Mouse (Mus musculus): ENCODE measurements around the gene Dnajb8. TPM values are rescaled to one million over a fixed set of nuclear protein-coding genes. Genes with fewer than 3 reads are reported as not detected.

Dnajb8 gene
- total RNA-seq, 1 experiment from 2014 or later, result not detected

GRCm38 (mm10) chr6:88216199-88216598 is 5.9 kb upstream of the Dnajb8 start:
- ATAC-seq (replicated peaks; ENCODE audit: low read depth, poor library complexity, severe bottlenecking), result no peak

DNA sequence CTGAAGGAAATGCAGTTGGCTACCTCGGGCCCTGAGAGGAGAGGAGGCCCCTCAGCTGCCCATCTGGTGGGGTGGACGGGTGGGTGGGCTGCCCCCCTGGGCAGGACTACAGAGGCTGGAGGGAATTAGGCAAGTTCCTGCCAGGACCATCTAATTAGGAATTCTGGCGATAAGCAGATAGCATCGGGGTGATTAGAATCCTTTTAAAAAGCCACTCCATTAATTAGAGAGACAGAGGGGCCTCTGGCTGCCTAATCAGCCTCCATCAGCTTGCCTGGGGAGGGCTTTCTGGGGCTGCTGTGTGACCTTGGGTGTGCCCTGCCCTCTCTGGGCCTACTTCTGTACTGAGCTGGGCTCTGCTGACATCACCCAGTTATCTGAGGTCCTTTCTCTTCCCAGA is 3.0 kb upstream of the Dnajb8 start:
- no peak for ATAC-seq (replicated peaks; ENCODE audit: low read depth, poor library complexity, severe bottlenecking)

DNA sequence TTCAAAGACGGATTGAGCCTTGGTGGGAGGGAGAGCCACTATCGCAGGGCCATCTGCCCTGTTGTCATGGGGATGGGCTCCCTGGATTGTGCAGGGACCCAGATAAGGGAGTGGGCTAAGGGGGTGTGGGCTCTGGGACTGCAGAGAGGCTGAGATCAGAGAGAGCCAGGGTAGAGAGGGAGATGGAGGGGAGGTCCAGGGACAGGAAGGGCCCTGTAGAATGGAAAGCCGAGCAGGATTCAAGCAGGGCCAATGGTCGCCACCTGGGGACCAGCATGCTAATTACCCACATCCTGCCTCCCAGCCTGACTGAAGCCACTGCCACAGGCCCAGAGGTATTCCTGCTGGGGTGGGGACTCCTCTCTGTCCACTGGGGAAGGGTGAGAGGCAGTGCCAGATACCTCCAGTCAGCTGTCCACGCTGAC is 4.5 kb downstream of the Dnajb8 start:
- ATAC-seq (replicated peaks; ENCODE audit: low read depth, poor library complexity, severe bottlenecking), result peak; percentile 12; the same call in 1 of the 2 replicates

DNA sequence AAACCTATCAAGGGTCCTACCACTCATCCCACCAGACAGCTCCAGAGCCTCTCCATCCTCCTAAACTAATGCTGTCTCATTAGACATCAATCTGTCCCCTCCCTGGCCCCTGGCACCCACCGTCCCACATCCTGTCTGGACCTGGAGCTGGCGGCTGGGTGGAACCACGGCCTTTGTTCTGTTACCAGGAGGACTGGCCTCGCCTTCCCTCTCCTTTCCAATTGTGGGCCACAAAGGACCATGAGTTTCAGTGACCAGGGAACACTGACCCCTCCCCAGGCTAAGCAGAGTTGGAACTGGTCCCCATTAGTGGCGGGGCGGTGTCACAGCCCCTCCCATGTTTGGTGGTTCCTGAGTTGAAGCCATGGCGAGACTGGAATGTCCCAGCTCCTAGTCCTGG is 5.5 kb downstream of the Dnajb8 start:
- no peak for ATAC-seq (replicated peaks; ENCODE audit: low read depth, poor library complexity, severe bottlenecking)

DNA sequence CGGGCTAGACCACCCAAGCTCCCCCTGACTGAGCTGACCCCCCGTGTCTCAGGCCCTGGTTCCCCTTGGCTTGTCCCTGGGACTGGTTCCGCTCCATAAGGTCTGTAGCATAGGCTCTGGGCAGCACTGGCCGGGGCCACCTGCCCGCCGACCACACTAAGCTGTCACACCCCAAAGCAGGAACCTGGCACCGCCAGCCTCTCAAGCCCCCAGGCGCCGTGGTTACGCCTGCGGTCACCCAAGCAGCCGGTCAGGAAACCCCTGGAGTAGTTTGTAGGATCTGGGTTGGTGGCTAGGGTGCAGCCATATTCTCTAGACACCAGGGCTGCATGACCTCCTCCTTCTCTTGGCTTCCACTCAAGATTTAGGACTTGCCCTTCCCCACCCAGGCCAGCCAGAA is 7.2 kb downstream of the Dnajb8 start:
- peak; percentile 81 for ATAC-seq (replicated peaks; ENCODE audit: low read depth, poor library complexity, severe bottlenecking)

- ATAC-seq (replicated peaks; ENCODE audit: low read depth, poor library complexity, severe bottlenecking), result no peak
These were observed 9.8 kb downstream of the Dnajb8 start for GRCm38 (mm10) chr6:88231821-88232220.

DNA sequence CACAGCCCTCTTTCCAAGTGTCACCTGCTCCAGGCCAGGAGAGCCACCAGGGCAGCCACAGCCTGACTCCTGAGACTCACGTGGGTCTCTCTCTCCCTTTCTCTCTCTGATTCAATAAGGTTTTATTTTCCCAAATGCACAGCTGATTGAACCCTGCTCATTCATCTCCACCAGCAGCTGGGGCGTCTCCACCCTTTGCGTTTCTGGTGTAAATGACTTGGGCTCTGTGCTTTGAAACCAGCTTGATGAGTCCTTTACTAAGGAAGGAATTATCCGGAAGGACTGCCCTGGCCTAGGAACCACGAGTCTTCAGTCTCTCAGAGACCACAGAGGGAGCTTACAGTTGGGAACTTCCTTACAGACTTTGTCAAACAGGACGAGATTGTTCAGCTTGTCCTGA is 10.2 kb downstream of the Dnajb8 start:
- ATAC-seq (replicated peaks; ENCODE audit: low read depth, poor library complexity, severe bottlenecking), result no peak

DNA sequence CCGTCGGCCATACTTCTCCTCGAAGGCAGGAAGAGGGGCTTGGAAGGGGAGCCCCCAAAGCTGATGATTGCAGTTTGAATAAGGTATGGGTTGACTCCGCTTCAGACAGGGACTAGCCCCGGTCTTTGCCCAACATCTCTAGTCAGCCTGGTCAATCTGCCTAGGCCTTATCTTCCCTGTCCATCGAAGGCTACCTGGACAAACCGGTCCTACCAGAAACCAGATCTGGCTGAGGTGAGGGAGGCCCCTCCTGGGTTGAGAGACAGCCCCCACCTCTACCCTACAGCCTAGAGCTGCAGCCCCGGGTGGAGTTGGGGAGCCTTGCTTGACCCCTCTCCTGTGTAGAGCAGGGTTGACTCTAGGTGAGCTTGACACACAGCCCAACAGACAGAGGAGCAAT is 11.9 kb downstream of the Dnajb8 start:
- no peak for ATAC-seq (replicated peaks; ENCODE audit: low read depth, poor library complexity, severe bottlenecking)

DNA sequence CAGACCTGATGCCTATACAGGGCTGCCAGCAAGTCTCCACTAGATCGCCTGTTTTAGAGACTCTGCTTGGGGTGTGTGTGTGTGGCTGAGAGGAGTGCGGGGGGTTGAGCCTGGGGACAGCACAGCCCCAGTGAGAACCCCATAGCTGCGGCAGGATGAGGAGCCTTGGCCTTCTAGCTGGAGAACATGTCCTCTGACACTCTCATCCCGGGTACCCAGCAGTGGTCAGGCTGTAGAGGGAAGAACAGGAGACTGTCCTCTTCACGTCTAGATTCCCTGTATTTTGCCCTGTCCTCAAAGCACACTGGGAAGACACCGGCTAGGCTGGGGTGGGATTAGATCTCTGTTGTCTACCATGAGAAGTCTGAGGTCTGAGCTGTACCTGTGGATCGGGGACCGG is 13.4 kb downstream of the Dnajb8 start:
- no peak for ATAC-seq (replicated peaks; ENCODE audit: low read depth, poor library complexity, severe bottlenecking)

DNA sequence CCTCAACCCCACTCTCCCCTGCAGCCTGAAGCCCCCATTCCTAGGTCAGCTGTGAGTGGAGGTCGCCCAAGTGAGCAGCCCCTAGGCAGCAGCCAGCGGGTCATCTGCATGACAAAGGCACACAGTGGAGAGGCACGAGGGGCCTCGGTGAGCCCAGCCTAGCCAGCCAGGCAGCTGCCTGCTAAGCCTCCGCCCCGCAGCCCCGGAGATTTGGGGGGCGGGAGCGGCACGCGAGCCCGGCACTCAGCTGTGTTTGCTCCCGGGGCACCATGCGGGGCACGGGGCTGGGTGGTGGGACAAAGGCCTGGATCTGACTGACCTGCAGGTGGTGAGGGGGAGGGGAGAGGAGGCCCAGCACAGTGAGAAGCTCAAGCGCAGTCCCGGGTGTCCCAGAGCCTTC is 13.9 kb downstream of the Dnajb8 start:
- no peak for ATAC-seq (replicated peaks; ENCODE audit: low read depth, poor library complexity, severe bottlenecking)

DNA sequence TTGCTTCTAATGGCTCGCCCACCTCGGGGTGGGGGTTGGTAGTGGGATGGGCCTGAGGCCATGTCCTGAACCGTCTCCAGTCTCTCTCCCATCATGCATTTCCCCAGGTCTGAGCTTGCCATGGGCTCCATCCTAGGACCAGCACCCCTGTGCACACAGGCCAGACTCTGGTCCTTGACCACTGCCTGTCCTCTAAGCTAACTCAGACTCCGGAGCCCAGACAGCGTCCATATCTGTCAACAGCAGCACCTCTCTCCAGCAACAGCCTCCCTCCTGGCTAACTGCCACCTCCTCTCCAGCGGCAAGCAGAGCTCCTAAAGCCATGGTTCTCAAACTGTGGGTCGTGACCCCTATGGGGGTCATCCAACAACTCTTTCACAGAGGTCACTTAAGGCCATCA is 14.4 kb downstream of the Dnajb8 start:
- no peak; the same call in 1 of the 2 replicates for ATAC-seq (replicated peaks; ENCODE audit: low read depth, poor library complexity, severe bottlenecking)

- ATAC-seq (replicated peaks; ENCODE audit: low read depth, poor library complexity, severe bottlenecking), result peak; percentile 97
These were observed 20.5 kb downstream of the Dnajb8 start for GRCm38 (mm10) chr6:88242604-88243003.

- no peak for ATAC-seq (replicated peaks; ENCODE audit: low read depth, poor library complexity, severe bottlenecking)
These were observed 27.2 kb downstream of the Dnajb8 start for GRCm38 (mm10) chr6:88249231-88249630.

DNA sequence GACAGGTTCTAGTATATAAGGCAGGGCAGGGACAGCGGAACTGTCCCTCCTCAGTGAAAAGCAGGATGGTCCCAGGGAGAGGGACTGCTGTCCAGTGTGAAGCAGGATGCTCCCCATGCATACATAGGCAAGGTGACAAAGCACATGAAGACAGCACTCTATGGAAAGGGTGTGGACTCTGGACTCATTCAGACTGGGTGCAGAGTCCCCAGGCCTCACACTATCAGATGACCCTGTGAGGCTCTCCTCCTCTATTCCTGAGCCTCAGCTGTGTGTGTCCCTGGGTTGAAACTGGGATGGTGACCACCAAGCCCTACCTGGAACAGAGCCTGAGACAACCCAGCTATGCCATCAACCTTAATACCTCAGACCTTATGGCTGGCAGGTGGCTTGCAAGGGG is 29.3 kb downstream of the Dnajb8 start:
- no peak for ATAC-seq (replicated peaks; ENCODE audit: low read depth, poor library complexity, severe bottlenecking)

DNA sequence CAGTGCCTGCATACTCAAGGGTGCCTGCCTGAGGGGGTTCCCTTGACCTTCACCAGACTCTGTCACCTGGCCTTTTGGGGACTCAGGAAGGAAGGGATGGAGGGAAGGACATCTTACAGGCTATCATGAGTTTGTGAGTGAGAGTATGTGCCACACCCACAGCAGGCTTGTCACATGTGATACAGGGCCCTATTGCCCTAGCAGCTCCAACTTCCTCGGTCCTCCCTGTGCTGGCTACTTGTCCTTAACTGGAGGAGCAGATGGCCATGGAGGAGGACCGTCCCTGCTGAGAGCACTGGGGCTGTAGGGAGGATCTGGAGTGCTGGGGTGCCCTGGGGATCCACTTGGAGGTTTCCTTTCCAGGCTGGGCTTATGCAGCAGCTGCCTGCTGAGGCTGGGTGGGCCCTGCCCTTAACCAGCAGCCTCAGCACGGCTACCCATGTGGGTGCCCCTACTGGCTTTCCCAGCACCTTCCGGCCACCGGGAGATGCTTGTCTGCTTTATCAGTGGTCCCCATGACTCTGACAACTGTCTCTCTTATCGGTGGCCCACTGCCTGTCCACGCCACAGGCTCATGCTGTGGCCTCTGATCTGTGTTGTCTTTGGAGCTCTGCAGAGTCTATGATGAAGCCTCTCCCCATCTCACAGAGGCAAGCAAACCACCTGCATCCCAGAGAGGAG is 29.9 kb downstream of the Dnajb8 start:
- peak; percentile 39 for ATAC-seq (replicated peaks; ENCODE audit: low read depth, poor library complexity, severe bottlenecking)

GRCm38 (mm10) chr6:88254082-88254481 is 32.0 kb downstream of the Dnajb8 start:
- peak; percentile 61 for ATAC-seq (replicated peaks; ENCODE audit: low read depth, poor library complexity, severe bottlenecking)

DNA sequence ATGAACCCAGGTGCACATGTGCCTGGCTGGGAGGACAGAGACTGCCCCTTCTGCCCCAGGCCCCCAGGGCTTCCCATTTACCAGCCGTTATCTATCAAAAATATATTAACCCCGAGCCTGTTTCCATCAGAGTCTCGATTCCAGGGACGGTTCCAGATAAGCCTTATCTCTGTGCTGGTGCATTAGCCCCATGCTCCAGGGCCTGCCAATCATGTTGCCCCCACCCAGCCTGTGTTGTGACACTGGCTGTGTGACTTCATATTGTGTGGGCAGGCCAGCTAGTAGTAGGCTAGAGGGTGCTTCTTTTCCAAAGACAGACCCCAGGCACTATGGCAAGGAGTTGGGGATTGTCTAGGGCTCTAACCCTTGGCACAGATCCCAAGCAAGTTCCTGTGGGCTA is 33.4 kb downstream of the Dnajb8 start:
- ATAC-seq (replicated peaks; ENCODE audit: low read depth, poor library complexity, severe bottlenecking), result no peak; the same call in 1 of the 2 replicates

DNA sequence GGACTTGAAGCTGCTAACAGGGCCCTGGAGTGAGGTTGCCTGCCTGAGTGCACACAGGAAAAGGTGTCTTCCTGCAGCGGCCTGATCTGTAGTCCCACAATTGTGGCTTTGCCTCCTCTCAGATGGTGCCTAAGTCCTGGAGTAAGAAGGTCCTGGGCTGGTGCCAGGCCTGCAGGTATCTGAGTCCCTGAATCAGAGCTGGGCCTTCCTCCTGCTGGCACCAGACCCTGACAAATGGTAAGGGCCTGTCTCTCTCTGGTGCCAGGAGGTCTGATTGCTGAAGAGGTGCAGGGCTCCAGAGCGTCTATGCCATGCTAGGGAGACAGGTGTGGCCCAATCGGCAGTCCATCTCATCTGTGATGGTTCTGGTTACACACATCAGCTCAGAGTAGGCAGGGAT is 37.6 kb downstream of the Dnajb8 start:
- no peak for ATAC-seq (replicated peaks; ENCODE audit: low read depth, poor library complexity, severe bottlenecking)

GRCm38 (mm10) chr6:88260645-88261044 is 38.6 kb downstream of the Dnajb8 start:
- no peak for ATAC-seq (replicated peaks; ENCODE audit: low read depth, poor library complexity, severe bottlenecking)

DNA sequence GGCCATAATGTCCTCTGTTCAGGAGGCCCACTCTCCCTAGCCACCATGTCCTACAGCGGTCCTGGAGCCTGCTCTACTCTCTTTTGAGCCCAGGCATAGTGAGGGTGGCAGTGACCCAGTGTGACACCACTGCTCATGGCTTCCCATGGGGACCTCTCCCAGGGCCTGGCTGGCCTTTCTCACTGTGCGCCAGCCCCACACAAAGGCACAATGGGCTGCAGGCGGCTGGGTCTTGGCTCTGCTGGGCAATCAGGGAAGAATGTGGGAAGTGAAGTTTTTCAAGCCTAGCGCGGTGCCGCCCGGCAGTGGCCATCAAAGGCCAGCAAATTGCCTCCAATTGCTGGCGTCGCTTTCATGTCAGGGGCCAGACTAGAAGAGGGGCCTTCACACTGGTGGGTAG is 40.1 kb downstream of the Dnajb8 start:
- no peak for ATAC-seq (replicated peaks; ENCODE audit: low read depth, poor library complexity, severe bottlenecking)

DNA sequence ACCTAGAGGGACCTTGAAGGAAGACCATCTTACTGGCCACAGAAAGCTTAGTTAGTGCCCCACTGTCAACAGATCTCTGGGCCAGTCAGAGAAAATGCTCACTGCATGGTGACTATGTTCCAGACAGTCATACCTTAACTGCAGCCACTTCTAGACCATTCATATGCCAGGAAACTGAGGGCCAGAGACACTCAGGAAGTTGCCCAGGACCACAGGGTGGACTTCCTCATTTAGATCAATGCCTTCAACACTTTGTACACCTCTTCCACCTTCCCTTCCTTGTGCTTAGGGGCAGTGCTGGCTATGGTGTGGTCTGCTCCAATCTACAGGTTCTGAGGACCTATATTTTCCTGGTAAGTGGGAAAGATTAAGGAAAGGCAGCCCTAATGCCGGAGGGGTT is 43.3 kb downstream of the Dnajb8 start:
- ATAC-seq (replicated peaks; ENCODE audit: low read depth, poor library complexity, severe bottlenecking), result peak; percentile 59

- ATAC-seq (replicated peaks; ENCODE audit: low read depth, poor library complexity, severe bottlenecking), result no peak
These were observed 44.0 kb downstream of the Dnajb8 start for GRCm38 (mm10) chr6:88266055-88266454.
